Mouse (Mus musculus) megakaryocyte, embryonic 14.5 days (primary cell): ENCODE results near the gene Ppp1r8.

Source experiments
- FLI1 ChIP-seq: IDR thresholded peaks from 2 replicates; pipeline ENCODE4 v1.6.1; 2012; ENCODE audit warnings: low read length, inconsistent platforms, mixed read lengths
- GATA1 ChIP-seq: IDR thresholded peaks from 3 replicates; pipeline ENCODE4 v1.6.1; 2012; ENCODE audit warnings: mixed read lengths, low read length, inconsistent platforms, borderline replicate concordance

DNA sequence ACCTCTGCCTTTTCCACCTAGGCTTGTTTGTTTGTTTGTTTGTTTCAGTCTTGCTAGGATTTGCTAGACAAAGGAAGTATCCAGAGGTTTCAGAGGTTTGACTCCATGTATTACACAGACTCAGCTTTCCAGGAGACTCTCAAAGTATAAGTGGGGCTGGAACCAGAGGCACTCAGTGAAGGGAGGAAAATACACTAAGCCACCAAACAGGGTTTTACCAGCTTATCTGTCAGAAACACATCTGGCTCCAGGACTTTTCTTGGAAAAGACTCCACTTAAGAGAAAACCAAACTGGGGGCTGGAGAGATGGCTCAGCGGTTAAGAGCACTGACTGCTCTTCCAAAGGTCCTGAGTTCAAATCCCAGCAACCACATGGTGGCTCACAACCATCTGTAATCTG lies 17.9 kb upstream of the Ppp1r8 start:
- TF ChIP-seq FLI1 (no peak), GATA1 (no peak)
